Mouse (Mus musculus): ENCODE measurements around the gene Gapvd1. TPM values are rescaled to one million over a fixed set of nuclear protein-coding genes. Genes with fewer than 3 reads are reported as not detected.

Gene Gapvd1
- polyA plus RNA-seq, 1 experiment from 2014 or later, result 80.1 TPM

DNA sequence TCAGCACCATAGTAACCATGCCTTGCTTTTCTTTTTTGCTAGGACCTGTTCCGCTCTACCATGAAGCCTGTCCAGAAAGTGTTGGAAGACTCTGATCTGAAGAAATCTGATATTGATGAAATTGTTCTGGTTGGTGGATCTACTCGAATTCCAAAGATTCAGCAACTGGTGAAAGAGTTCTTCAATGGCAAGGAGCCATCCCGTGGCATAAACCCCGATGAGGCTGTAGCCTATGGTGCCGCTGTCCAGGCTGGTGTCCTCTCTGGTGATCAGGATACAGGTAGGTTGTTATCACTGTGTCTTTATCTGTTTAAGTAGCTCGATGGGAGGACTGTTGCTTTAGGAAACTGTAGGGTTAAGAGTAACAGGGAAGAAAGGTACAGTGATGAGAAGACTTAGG lies 19.5 kb upstream of the Gapvd1 start:
- no peaks in the 10 kb centered on the region for H3K27me3 ChIP-seq (replicated peaks; ENCODE audit: control insufficient read depth, insufficient read depth, low read length)
- peak overlapping the region; percentile 72 for H3K4me2 ChIP-seq (ENCODE audit: low read length)
- H3K9me3 ChIP-seq (ENCODE audit: control insufficient read depth, low read length), result no peaks in the 10 kb centered on the region
- H3K4me3 ChIP-seq (ENCODE audit: low read depth, low read length), result peak overlapping the region; percentile 100
- peaks cover 43% of the 10 kb centered on the region for H3K4me1 ChIP-seq (replicated peaks; ENCODE audit: control insufficient read depth, insufficient read depth, low read length)
- WGBS, result 91% methylated on average over 6 of the region's 6 CpGs
- DNase-seq (ENCODE audit: low spot score) (no peak), ATAC-seq (replicated peaks; ENCODE audit: low FRiP score, low TSS enrichment, low read depth) (no peak)
- peak overlapping the region; percentile 14; the same call in 1 of the 2 replicates for H3K9ac ChIP-seq (ENCODE audit: low read length)
- H3K36me3 ChIP-seq (ENCODE audit: control insufficient read depth, insufficient read depth, low read length), result peaks cover 71% of the 10 kb centered on the region
- H3K27ac ChIP-seq (ENCODE audit: low read depth), result no peak overlapping the region

DNA sequence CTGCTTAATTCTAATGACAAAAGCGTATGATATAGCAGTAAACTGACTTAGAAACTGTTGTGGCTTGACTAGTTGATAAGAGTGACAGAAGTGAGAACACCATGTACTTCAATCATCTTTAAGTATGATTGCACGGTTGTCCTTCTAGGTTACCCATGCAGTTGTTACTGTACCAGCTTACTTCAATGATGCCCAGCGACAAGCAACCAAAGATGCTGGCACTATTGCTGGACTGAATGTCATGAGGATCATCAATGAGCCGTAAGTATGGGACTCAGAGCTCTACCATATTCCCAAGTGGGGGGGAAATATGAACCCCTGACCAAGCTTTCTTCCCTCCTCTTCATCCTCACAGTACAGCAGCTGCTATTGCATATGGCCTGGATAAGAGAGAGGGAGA lies 18.6 kb upstream of the Gapvd1 start:
- H3K4me2 ChIP-seq (ENCODE audit: low read length), result peak overlapping the region; percentile 72
- ATAC-seq (replicated peaks; ENCODE audit: low FRiP score, low TSS enrichment, low read depth), result no peak
- no peaks in the 10 kb centered on the region for H3K27me3 ChIP-seq (replicated peaks; ENCODE audit: control insufficient read depth, insufficient read depth, low read length)
- peak overlapping the region; percentile 99; the same call in 1 of the 2 replicates for H3K9ac ChIP-seq (ENCODE audit: low read length)
- H3K27ac ChIP-seq (ENCODE audit: low read depth), result no peak overlapping the region
- peaks cover 43% of the 10 kb centered on the region for H3K4me1 ChIP-seq (replicated peaks; ENCODE audit: control insufficient read depth, insufficient read depth, low read length)
- H3K9me3 ChIP-seq (ENCODE audit: control insufficient read depth, low read length), result no peaks in the 10 kb centered on the region
- WGBS, result 92% methylated on average over 4 of the region's 4 CpGs
- peak overlapping the region; percentile 100 for H3K4me3 ChIP-seq (ENCODE audit: low read depth, low read length)
- H3K36me3 ChIP-seq (ENCODE audit: control insufficient read depth, insufficient read depth, low read length), result peaks cover 62% of the 10 kb centered on the region
- DNase-seq (ENCODE audit: low spot score), result no peak

DNA sequence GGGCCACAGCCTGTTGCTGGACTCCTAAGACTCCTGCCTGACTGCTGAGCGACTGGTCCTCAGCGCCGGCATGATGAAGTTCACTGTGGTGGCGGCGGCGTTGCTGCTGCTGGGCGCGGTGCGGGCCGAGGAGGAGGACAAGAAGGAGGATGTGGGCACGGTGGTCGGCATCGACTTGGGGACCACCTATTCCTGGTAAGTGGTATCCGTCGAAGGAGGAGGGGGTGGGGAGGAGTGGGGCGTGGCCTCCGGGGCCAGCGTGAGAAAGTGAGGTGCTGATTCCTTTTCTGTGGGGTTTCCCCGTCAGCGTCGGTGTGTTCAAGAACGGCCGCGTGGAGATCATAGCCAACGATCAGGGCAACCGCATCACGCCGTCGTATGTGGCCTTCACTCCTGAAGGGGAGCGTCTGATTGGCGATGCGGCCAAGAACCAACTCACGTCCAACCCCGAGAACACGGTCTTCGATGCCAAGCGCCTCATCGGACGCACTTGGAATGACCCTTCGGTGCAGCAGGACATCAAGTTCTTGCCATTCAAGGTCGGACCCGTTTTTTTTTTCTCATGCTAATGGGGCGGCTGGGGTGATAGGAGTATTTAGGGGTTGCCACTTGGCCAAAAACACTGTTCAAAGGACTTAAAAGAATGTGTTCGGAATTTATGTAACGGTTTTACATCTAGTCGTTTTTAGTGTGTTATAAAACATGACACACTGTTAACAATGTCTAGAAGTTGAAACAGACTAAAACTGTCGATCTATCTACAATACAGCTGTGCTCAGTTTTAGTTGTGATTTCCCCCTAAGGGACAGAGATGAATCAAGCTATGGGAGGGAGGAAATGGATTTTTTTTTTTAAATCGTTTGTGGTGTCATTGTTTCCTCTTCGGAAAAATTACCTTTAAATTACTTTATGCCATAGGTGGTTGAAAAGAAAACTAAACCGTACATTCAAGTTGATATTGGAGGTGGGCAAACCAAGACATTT lies 17.5 kb upstream of the Gapvd1 start:
- DNase-seq (ENCODE audit: low spot score), result no peak
- WGBS, result 3% methylated on average over 50 of the region's 50 CpGs
- no peaks in the 10 kb centered on the region for H3K9me3 ChIP-seq (ENCODE audit: control insufficient read depth, low read length)
- H3K4me1 ChIP-seq (replicated peaks; ENCODE audit: control insufficient read depth, insufficient read depth, low read length), result peaks cover 43% of the 10 kb centered on the region
- peak overlapping the region; percentile 100 for H3K4me3 ChIP-seq (ENCODE audit: low read depth, low read length)
- H3K4me2 ChIP-seq (ENCODE audit: low read length), result peak overlapping the region; percentile 72
- peak overlapping the region; percentile 94 for H3K27ac ChIP-seq (ENCODE audit: low read depth)
- H3K36me3 ChIP-seq (ENCODE audit: control insufficient read depth, insufficient read depth, low read length), result peaks cover 51% of the 10 kb centered on the region
- peak; percentile 36; the same call in 1 of the 2 replicates for ATAC-seq (replicated peaks; ENCODE audit: low FRiP score, low TSS enrichment, low read depth)
- H3K9ac ChIP-seq (ENCODE audit: low read length), result peak overlapping the region; percentile 99
- no peaks in the 10 kb centered on the region for H3K27me3 ChIP-seq (replicated peaks; ENCODE audit: control insufficient read depth, insufficient read depth, low read length)

DNA sequence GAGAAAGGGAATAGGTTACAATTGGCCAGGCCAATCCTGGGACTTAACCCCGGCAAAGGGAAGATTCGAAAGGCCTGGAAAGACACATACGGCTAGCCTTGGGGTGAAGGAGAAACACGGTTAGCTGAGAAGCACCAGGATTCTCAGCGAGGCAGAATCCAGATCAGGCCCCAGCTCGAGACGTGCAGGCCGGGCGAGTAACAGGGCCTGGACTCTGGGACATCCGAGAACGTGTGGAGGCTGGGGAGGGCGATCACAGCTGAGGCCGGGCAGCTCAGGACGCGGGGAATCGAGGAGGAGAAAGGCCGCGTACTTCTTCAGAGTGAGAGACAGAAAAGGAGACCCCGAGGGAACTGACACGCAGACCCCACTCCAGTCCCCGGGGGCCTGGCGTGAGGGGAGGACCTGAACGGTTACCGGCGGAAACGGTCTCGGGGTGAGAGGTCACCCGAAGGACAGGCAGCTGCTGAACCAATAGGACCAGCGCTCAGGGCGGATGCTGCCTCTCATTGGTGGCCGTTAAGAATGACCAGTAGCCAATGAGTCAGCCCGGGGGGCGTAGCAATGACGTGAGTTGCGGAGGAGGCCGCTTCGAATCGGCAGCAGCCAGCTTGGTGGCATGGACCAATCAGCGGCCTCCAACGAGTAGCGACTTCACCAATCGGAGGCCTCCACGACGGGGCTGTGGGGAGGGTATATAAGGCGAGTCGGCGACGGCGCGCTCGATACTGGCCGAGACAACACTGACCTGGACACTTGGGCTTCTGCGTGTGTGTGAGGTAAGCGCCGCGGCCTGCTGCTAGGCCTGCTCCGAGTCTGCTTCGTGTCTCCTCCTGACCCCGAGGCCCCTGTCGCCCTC lies 16.6 kb upstream of the Gapvd1 start, which contains the start of gene Hspa5:
Hspa5 (plus strand) TSS at position 603 of the 859 bp plus-strand sequence.
- Histone ChIP-seq H3K4me2 (ENCODE audit: low read length) (peak within 1 kb of the TSS; percentile 89), H3K36me3 (ENCODE audit: control insufficient read depth, insufficient read depth, low read length) (peaks cover 42% of the 10 kb centered on the region), H3K27me3 (replicated peaks; ENCODE audit: control insufficient read depth, insufficient read depth, low read length) (no peaks in the 10 kb centered on the region), H3K27ac (ENCODE audit: low read depth) (peak within 1 kb of the TSS; percentile 94), H3K9ac (ENCODE audit: low read length) (peak within 1 kb of the TSS; percentile 99), H3K9me3 (ENCODE audit: control insufficient read depth, low read length) (no peaks in the 10 kb centered on the region), H3K4me3 (ENCODE audit: low read depth, low read length) (peak within 1 kb of the TSS; percentile 100), H3K4me1 (replicated peaks; ENCODE audit: control insufficient read depth, insufficient read depth, low read length) (peaks cover 39% of the 10 kb centered on the region)
- DNase-seq (ENCODE audit: low spot score), result peak; percentile 100
- under 1% methylated on average over 60 of the region's 60 CpGs for WGBS
- ATAC-seq (replicated peaks; ENCODE audit: low FRiP score, low TSS enrichment, low read depth), result peak; percentile 100

DNA sequence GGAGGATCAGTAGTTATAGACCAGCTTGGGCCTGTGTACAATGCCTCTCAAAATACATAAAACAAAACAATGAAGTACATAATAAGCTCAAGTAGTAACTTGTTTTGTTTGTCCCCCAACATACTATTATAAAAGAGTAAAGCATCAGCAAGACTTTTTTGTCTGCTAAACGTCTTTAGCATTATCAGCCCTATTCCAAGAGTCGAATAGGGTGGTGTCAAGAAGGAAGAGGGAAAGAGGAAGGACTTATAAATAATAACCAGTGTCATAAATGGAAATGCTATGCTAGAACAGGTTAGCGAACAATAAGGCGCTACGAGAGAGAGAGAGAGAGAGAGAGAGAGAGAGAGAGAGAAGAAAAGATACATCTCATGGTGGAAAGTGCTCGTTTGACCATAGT lies 15.9 kb upstream of the Gapvd1 start:
- peak overlapping the region; percentile 95 for H3K9ac ChIP-seq (ENCODE audit: low read length)
- no peaks in the 10 kb centered on the region for H3K9me3 ChIP-seq (ENCODE audit: control insufficient read depth, low read length)
- peaks cover 34% of the 10 kb centered on the region for H3K4me1 ChIP-seq (replicated peaks; ENCODE audit: control insufficient read depth, insufficient read depth, low read length)
- H3K27ac ChIP-seq (ENCODE audit: low read depth), result peak overlapping the region; percentile 89
- no peak for DNase-seq (ENCODE audit: low spot score)
- no peak for ATAC-seq (replicated peaks; ENCODE audit: low FRiP score, low TSS enrichment, low read depth)
- WGBS, result 2% methylated on average over 6 of the region's 6 CpGs
- peaks cover 36% of the 10 kb centered on the region for H3K36me3 ChIP-seq (ENCODE audit: control insufficient read depth, insufficient read depth, low read length)
- no peaks in the 10 kb centered on the region for H3K27me3 ChIP-seq (replicated peaks; ENCODE audit: control insufficient read depth, insufficient read depth, low read length)
- H3K4me2 ChIP-seq (ENCODE audit: low read length), result peak overlapping the region; percentile 89
- peak overlapping the region; percentile 100 for H3K4me3 ChIP-seq (ENCODE audit: low read depth, low read length)

DNA sequence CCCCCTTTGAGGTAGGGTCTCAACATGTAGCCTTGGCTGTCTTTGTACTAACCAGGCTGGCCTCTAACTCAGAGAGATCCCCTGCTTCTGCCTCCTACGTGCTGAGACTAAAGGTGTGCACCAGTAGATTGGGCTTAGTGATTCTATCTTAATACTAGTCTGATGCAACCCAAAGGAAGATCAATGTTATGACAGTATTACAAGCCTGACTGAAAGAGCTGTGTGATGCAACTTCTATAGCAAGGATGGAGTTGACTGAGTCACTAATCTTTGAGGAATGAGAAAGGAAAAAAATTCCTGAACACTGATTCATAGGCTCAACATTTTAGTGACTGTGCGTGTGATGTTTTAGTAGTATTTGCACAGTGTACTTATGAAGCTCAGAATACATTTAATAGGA lies 15.0 kb upstream of the Gapvd1 start:
- WGBS, result 88% methylated on average over 2 of the region's 2 CpGs
- H3K27ac ChIP-seq (ENCODE audit: low read depth), result no peak overlapping the region
- DNase-seq (ENCODE audit: low spot score) (no peak), ATAC-seq (replicated peaks; ENCODE audit: low FRiP score, low TSS enrichment, low read depth) (no peak)
- H3K4me2 ChIP-seq (ENCODE audit: low read length), result peak overlapping the region; percentile 89
- peaks cover 27% of the 10 kb centered on the region for H3K36me3 ChIP-seq (ENCODE audit: control insufficient read depth, insufficient read depth, low read length)
- no peaks in the 10 kb centered on the region for H3K9me3 ChIP-seq (ENCODE audit: control insufficient read depth, low read length)
- no peak overlapping the region for H3K9ac ChIP-seq (ENCODE audit: low read length)
- H3K4me1 ChIP-seq (replicated peaks; ENCODE audit: control insufficient read depth, insufficient read depth, low read length), result peaks cover 25% of the 10 kb centered on the region
- H3K4me3 ChIP-seq (ENCODE audit: low read depth, low read length), result 0 out of 2 replicates have a peak overlapping the region, but pooled peaks have one; percentile 100
- H3K27me3 ChIP-seq (replicated peaks; ENCODE audit: control insufficient read depth, insufficient read depth, low read length), result no peaks in the 10 kb centered on the region

DNA sequence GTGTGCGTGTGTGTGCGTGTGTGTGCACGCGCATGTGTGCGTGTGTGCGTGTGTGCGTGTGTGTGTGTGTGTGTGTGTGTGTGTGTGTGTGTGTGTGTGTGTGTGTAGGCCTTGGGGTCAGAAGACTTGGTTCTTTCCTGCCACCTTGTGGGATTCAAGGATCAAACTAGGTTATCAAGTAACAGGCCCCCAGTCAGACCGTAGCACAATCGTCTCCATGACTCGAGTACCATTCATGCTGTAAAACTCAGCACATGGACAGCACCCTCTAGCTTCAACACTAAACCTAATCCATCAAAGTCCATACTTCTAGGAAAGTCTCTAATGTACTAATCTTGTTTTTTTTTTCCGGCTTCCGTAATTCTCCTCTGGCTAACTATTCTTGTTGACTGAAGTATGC lies 9.8 kb upstream of the Gapvd1 start:
- Histone ChIP-seq H3K4me3 (ENCODE audit: low read depth, low read length) (no peak overlapping the region), H3K9me3 (ENCODE audit: control insufficient read depth, low read length) (no peaks in the 10 kb centered on the region), H3K36me3 (ENCODE audit: control insufficient read depth, insufficient read depth, low read length) (no peaks in the 10 kb centered on the region), H3K27ac (ENCODE audit: low read depth) (no peak overlapping the region), H3K4me1 (replicated peaks; ENCODE audit: control insufficient read depth, insufficient read depth, low read length) (no peaks in the 10 kb centered on the region), H3K4me2 (ENCODE audit: low read length) (no peak overlapping the region), H3K27me3 (replicated peaks; ENCODE audit: control insufficient read depth, insufficient read depth, low read length) (no peaks in the 10 kb centered on the region), H3K9ac (ENCODE audit: low read length) (no peak overlapping the region)
- DNase-seq (ENCODE audit: low spot score), result no peak
- WGBS, result 57% methylated on average over 12 of the region's 12 CpGs
- ATAC-seq (replicated peaks; ENCODE audit: low FRiP score, low TSS enrichment, low read depth), result no peak

DNA sequence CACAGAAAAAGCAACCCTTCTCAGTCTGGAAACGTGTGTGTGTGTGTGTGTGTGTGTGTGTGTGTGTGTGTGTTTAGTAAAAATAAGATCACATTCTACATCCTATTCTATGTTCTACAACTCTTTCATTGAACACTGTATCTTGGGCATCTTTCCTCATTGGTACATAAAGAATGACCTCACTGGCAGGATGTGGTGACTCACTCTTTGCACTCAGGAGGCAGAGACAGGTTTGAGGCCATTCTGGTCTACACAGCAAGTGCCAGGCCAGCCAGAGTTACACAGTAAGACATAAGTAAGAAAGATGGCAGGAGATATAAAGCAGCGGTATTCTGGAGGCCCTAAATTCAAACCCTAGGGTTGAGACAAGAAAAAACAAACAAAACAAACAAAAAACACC lies 7.8 kb upstream of the Gapvd1 start:
- Histone ChIP-seq H3K4me3 (ENCODE audit: low read depth, low read length) (no peak overlapping the region), H3K4me1 (replicated peaks; ENCODE audit: control insufficient read depth, insufficient read depth, low read length) (no peaks in the 10 kb centered on the region), H3K36me3 (ENCODE audit: control insufficient read depth, insufficient read depth, low read length) (no peaks in the 10 kb centered on the region), H3K9me3 (ENCODE audit: control insufficient read depth, low read length) (no peaks in the 10 kb centered on the region), H3K4me2 (ENCODE audit: low read length) (no peak overlapping the region), H3K27ac (ENCODE audit: low read depth) (no peak overlapping the region), H3K27me3 (replicated peaks; ENCODE audit: control insufficient read depth, insufficient read depth, low read length) (no peaks in the 10 kb centered on the region), H3K9ac (ENCODE audit: low read length) (no peak overlapping the region)
- 66% methylated on average over 2 of the region's 2 CpGs for WGBS
- no peak for ATAC-seq (replicated peaks; ENCODE audit: low FRiP score, low TSS enrichment, low read depth)
- no peak for DNase-seq (ENCODE audit: low spot score)

Data from intestine, embryonic 14.5 days (tissue).